Mouse (Mus musculus) G1E (cell line): ENCODE measurements around the gene Cnot6.

Source experiments
- CTCF ChIP-seq: IDR thresholded peaks from 2 replicates; pipeline ENCODE4 v1.5.1; 2012; ENCODE audit warnings: low read depth, low read length, inconsistent platforms, mixed read lengths
- GATA2 ChIP-seq: IDR thresholded peaks from 2 replicates; pipeline ENCODE4 v1.6.1; 2012; ENCODE audit warnings: low read depth, low read length, inconsistent platforms, borderline replicate concordance

DNA sequence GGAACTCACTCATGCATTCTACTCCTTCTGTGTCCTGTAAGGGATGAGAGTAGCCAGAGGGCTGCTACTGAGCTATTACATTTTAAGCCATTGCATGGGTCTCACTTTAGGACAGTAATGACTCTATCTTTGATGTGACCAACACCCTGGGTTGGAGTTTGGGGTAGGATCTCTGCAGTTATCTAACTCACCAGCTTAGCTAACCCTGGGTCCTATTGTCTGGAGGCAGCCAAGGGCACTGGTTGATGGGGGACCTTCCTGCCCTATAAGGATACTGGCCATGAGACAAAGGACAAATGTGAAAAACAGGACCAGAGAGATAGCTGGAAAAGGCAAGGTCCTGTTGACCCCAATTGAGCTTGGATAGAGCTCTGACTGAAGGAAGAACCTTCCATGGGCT lies 57.0 kb downstream of the Cnot6 start:
- TF ChIP-seq CTCF = no peak
- no peak for TF ChIP-seq GATA2
